Mouse (Mus musculus) testis, adult 2 months (tissue): ENCODE measurements at regions not wholly inside any gene's neighbourhood (a gene's known extent, or its start where the extent isn't known, plus 50 kb on each side); places are given as distances from the start of the nearest gene placed in this dataset.

Source experiments
- CTCF ChIP-seq: fragments of 200-500 bp; IDR thresholded peaks from 2 replicates; pipeline ENCODE4 v1.5.1; 2012; ENCODE audit warnings: low read depth, mild to moderate bottlenecking, inconsistent platforms, low read length, moderate library complexity; ENCODE audit not compliant: control insufficient read depth, insufficient read depth, insufficient replicate concordance
- POLR2A ChIP-seq: fragments of 200-500 bp; IDR thresholded peaks from 2 replicates; pipeline ENCODE4 v1.6.1; 2012; ENCODE audit warnings: low read depth, mild to moderate bottlenecking, inconsistent platforms, low read length, moderate library complexity; ENCODE audit not compliant: control insufficient read depth

GRCm38 (mm10) chr17:82367876-82368275 lies 629.7 kb upstream of the Slc8a1 start:
- no peak for TF ChIP-seq CTCF
- TF ChIP-seq POLR2A: no peak
